Mouse (Mus musculus): ENCODE measurements around the gene Srsf2.
A peak's percentile ranks its signal among the peaks of the same experiment; 100 is the strongest.
"Not testable (repeated sequence)": the region's sequence is repeated elsewhere in the genome, so short reads cannot be mapped to it uniquely, and the experiment has no call there.

The Srsf2 gene

DNA sequence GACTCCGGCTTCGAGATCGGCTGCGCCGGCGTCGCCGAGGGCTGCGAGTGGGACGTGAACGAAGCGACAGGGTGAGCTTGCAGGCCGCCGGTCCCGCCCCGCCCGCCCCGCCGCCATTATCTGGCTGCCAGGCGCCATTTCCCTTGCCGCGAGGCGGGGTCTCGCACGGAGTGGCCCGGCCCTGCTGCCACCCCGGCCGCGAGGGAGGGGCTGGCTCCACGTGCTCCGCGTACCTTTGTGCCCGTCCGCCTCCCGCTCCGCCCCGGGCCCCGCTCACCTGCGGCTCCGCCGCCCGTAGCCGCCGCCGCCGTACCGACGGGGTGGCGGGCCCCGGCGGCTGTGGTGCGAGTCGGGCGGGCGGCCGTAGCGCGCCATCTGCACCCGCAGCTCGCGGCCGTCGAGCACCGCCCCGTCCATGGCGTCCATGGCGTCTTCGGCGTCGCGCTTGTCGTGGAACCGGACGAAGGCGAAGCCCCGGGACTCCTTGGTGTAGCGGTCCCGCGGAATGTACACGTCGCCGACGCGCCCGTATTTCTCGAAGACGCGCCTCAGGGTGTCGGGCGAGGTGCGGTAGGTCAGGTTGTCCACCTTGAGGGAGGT lies 503 bp downstream of the Srsf2 start, which contains the start of gene Mfsd11:
Gene Mfsd11 (plus strand): TSS at position 150 of the 600 bp plus-strand sequence.
- DNase-seq (ENCODE audit: low spot score): peak; percentile 56

DNA sequence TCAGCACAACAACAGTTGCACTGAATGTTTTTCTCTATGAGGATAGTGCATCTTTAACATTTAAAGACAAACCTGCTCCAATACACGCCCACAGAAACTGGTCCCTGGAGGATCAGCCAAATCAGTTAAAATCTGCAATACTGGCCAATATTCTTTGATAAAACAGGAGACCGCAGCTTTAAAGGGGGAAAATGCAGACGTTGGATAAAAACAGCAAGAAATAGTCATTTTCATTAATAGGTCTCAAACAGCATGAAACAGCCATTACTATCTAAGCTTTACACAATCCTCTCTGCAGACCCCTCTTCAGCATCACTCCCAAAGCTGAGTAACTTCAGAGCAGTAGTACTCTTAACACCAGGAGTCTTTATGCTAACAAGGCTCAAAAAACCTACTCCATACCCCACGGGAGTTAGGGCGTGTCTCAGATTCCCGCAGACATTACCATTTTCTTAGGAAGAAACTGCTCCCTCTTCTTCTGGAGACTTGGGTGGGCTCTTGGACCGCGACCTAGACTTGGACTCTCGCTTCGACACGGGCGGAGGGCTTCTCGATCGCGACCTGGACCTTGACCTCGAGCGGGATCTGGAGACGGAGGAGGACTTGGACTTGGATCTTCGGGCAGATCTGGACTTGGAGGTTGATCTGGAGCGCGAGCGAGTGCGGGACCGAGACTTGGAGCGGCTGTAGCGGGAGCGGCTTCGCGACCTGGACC lies 1.2 kb downstream of the Srsf2 start:
- peak; percentile 22 for DNase-seq (ENCODE audit: low spot score)

DNA sequence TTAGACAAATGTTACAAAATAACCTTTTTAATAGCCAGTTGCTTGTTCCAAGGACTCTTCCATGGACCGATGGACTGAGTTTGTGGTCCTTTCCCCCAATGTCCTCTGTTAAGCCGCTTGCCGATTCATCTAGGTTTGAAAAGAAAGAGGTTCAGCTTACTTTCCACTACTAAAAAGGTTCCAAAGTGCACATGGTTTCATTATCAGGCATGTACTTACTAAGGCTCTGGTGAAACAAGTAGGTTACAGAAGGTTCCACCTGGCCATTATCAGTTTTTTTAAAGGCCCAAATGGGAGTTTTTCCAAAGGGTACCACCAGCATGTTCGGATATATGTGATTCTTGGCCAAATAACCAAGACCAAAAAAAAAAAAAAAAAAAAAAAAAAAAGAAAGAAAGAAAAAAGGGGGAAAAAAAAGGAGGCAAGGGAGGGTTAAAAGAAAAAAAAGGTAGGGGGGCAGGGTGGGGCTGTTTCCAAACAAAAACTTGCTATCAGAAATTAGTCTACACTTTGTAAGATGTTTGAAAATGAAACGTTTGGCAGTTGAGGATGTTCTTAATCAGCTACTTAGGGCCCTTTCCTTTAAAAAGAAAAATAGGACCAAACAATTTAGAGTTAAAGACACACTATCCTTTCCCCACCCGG lies 1.9 kb downstream of the Srsf2 start:
- DNase-seq (ENCODE audit: low spot score): no peak

DNA sequence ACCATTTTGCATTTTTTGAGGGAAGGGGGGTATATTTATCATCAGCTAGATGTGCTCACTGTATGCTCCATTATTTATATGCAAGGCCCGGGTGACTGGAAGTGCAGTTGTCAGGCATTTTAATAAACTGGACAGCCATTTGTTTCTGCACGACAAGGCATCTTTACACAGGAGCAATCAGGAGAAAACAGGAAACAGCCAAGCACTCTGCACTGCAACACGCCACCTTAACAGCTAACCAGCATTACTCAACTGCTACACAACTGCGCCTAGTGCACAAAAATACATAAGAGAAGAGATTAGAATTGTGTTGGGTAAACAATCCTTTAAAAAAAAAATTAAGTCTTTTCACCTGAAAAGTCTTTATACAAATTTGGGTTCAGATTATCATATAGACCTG lies 2.8 kb downstream of the Srsf2 start:
- no peak for DNase-seq (ENCODE audit: low spot score)

DNA sequence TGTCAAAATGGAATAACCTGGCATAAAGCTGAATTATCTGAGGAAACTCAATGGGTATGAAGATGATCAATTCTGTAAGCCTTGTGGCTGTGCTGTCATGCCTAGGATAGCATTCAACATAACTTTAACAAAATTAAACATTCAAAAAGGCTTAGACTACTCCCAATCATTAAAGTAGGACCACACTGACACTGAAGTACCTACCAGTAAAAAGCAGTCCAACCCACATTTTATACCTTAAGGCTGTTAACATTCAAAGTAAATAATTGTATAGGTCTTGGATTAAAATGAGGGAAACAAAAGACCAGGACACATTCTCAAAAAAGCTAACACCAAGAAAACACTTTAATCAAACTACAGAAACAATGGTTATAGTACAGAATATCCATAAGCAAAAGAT lies 3.3 kb downstream of the Srsf2 start:
- no peak for DNase-seq (ENCODE audit: low spot score)

DNA sequence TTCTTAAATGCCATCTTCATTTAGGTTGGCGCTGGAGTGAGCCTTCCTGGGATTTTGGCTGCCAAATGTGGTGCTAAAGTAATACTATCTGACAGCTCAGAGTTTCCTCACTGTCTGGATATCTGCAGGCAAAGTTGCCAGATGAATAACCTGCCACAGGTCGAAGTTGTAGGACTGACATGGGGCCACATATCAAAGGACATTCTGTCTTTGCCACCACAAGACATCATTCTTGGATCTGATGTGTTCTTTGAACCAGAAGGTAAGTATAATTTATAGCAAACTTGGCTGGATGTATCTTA lies 4.1 kb downstream of the Srsf2 start:
- not testable (repeated sequence) for DNase-seq (ENCODE audit: low spot score)

DNA sequence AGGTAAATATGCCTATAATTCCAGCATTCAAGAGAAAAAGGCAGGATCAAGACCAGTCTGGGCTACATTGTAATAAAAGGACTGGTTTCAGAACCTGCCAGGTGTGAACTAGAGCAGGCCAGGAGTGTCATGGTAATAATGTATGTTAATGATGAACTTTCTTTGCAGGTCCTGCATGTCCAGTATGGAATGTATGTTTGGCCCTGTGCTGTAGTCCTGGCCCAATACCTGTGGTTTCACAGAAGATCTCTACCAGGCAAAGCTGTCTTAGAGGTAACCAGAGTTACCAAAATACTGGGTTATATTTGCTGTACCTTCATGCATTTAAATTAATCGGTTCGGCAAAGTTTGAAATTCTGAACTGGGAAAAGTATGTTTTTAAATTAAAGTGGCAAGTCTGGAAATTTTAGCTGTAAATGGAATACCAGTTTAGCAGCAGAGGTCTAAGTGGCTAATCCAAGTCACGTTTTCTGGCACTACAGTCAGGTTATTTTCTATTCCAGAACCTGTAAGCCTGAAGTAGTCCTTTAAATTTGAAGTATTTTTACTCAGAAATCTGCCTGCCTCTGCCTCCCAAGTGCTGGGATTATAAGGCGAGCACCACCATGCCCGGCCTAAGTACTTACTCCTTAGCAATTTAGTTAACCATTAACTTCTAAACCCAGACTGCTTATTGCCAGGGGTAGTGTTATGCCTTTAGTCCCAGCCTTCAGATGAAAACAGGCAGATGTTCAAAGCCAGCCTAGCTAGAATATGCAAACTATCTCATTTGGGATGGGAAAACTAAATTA lies 4.6 kb downstream of the Srsf2 start:
- no peak for DNase-seq (ENCODE audit: low spot score)

DNA sequence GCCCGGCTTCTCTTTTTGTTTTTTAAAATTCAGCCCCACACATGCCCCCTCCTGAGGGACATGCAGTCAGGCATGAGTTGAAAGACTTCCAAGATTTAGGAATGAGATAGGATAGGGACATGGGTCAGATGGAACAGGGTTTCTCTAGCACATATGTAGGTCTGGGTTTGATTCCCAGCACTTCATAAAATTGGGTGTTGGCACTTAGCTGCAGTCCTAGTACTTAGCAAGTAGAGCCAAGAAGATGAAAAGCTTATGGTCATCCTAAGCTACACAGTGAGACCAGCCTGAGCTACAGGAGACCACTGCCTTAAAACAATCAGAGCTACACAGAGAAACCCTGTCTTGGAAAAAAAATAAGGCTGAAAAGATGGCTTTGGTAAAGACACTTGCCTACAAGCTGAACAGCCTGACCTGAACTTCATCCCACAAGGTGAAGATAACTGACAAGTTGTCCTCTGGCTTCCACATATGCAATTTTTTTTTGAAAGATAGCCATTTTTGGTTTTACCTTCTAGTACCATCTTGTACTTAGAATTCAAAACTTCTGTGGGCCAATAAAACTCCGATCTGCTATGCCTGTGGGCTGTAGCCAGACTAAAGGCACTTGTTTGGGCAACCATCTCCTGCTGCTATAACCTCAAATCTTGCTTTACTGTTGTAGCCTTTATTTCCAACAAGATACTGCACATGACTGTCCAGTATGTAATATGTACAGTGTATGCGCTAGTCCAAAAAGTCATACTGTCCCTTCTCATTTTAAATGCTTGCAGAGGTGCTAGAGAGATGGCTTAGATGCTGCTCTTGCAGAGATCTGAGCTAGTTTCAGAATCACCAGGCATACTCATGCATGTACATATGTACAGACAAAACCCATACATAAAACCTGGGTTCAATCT lies 5.5 kb downstream of the Srsf2 start:
- no peak for DNase-seq (ENCODE audit: low spot score)

DNA sequence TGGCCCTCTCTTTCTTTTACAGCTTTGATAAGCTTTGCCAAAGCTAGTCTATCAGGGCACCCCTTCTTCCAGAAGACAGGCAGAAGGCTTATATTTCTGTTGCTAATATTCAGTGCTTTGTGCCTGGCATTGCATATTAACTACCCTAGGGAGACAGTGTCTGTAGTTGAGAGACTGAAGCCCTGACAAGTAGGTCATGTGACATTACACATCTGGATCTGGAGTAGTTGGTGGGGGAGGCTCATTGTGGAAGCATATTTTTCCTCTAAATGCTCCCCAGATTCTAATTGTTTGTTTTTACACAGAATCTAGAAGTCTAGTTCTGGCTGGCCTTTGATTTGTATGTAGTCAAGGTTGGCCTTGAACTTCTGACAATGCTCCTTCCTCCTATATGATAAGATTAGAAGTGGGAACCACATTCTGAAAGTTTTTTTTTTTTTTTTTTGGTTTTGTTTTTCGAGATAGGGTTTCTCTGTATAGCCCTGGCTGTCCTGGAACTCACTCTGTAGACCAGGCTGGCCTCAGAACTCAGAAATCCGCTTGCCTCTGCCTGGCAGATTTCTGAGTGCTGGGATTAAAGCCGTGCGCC lies 6.2 kb downstream of the Srsf2 start:
- DNase-seq (ENCODE audit: low spot score): no peak

DNA sequence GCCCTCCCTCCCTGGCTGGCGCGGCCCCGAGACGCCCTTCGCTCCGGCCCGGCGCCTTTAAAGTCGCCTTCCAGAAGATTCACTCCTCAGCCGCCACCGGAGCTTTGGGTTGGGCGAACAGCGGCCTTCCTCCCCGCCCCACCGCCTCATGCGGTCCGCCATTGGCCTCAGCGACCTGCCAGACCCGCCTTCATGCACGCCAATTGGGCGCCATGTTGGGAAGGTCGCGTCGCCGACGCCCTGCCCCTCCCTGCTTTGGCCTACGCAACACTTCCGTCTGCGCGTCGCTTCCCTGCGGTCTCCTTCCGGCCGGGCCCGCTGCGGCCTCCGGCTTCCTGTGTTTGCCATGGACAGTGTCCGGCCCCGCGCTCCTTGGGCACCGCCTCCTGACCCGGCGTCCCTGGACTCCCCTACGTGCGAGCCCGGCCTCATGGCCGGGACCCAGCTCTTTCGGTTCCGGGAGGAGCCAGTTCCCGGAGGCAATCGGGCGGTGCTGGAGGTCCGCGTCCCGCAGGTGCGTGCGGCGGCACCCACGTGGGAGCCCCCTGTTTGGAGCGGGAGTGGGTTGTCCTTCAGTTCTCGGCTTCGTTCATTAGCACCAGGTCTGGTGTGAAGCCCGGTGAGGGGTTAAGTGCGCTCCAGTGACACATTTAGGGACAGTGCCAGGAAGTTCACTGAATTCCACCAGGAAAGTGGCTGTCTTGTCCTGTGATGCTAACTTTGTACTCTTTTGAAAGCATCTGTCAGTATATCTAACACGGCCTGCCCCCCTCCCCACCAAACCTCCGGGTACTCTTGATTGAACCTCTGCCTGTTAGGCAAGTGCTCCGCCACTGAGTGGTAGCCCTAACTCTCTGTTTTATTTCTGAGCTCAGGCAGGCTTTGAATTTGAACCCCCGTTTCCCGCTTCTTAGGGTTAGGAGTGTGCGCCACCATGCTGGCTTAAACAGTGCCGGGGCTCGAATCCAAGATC lies 9.3 kb downstream of the Srsf2 start, which contains the start of the genes Mettl23 and Jmjd6:
Gene Mettl23 (plus strand): TSS at position 18 of the 973 bp plus-strand sequence.
Gene Jmjd6 (minus strand): TSS at position 189 of the 973 bp plus-strand sequence.
- peak; percentile 92 for DNase-seq (ENCODE audit: low spot score)

DNA sequence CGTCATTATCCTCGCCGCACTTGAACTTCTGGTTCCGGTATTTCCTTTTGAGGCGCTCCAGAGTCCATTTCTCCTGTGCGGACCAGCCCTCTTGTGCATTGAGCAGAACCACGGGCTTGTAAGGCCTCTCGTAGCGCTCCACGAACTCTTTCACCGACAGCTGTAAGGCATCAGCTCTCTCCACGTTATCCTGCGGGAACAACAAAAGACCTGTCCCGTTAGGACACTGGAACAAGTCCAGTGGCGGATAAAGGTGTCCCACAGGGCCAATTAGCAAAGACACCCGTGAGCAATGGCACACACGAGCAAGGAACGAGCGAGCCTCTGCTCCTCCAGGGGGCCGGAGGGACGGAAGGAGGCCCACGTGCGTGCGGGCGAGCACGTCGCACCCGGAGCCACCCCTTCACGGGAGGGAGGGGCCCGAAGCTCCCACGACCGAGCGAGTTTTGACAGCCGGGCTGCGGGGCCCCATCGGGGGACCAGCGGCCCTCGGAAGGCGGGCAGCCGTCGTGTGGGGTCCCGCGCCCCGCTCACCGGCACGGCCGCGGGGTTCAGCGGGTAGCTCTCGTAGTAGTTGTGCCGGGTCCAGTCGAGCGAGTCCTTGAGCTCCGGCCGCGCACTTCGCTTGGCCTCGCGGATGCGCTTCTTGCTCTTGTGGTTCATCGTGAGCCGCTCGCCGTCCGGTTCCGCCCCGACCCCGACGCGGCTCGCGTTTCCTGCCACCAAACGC lies 10.2 kb downstream of the Srsf2 start:
- no peak for DNase-seq (ENCODE audit: low spot score)

DNA sequence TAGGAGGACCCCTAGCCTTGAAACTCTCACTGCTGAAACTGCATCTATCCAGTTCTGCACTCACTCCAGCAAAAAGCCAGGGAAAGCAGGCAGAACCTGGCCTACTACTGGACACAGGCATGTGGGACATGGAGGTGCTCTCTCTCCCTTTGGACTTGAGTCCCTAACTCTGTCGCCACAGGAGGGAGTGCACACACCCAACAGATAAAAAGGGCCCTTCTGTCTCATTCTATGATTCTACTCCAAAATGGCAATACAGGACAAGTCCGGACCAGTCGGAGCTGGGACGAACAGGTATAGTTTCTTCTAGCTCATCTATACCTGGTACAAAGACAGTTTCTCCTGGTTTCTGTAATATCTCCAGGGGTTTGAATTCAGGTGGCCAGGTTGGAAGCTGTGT lies 12.1 kb downstream of the Srsf2 start:
- no peak for DNase-seq (ENCODE audit: low spot score)

DNA sequence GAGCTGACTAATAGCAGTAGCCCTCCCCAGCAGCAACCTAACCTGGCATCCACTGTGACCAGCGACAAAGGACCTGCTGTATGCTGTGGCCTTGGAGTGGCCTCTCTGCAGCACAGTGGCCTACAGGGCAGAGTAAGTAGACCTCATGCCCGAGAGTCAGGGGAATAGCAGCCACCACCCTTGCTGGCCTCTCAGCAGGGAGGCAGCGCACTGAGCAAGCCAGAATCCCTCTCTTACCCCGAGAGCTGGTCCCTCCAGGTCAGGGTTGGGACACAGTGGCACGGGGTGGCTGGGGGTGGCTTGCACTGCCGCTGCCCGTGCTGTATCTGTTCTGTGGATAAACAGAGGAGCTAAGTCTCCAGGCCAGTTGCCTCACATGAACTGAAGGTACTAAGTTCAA lies 13.3 kb downstream of the Srsf2 start:
- DNase-seq (ENCODE audit: low spot score): no peak

DNA sequence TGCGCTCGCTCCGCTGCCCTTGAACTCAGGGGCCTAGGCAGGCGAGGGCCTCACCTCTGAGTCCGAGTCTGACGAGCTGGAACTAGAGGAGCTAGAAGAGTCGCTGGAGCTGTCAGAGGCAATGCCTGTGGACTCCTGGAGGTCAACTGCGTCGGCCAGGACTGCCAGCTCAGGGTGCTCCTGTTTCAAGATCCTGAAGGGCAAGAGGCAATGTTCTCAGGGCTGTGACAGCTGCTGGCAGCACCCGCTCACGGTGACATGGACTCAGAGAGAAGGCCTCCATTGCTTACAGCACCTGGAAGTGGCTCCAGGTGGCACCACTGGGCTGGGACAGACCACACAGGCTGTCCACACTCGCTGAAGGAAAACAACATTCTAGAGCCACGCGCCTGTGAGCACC lies 14.0 kb downstream of the Srsf2 start:
- no peak for DNase-seq (ENCODE audit: low spot score)

DNA sequence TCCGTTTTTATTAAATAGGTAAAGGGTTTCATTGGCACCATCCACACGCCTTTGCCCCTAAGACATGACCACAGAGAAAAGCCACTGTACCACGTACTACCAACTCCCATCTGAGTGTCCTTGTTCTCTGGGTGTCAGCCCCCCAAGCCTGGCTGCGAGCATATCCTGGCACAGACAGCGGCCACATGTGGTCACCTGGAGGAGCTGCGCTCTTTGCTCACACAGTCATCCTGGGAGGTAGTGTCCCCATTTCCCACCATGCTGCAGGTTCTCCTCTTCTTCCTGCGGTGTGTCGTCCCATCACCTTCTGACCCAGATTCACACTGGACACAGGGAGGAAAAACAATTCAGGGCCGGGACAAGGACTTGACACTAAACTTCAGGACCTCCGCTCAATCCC lies 15.5 kb downstream of the Srsf2 start:
- DNase-seq (ENCODE audit: low spot score): no peak

DNA sequence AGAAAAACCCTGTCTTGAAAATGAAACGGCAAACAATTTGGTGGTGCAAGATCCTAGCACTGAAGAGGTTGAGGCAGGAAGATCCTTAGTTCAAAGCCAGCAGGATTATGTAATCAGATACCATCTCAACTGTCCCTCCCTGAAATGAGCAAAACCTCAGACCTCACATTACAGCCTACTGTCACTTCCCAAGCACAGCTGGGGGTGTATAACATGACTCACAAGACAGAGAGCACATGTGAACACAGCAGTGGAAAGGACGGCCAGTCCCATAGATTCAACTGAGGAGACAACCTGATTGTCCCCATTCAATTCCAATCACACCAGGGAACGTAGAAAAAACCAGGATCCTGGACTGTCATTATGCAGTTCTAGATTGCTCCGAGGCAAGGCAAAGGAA lies 16.6 kb downstream of the Srsf2 start:
- no peak for DNase-seq (ENCODE audit: low spot score)

DNA sequence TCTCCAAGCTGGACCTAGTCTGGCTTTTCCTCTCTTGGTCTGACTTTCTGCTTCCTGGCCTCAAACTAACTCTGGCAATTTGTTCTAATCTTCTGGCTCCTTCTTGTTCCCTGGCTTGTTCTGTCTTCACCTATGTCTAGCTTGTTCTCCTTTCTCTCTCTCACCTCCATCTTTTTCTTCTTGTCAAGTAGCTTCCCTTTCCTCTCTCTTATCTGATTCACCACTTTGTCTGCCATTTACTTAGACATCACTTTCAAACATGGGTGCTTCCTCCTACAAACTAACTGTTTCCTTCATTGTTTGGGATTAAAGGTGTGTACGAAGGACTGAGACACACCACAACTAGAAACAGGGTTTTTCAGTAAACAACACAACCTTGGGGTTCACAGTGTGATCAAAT lies 17.9 kb downstream of the Srsf2 start:
- DNase-seq (ENCODE audit: low spot score): no peak

DNA sequence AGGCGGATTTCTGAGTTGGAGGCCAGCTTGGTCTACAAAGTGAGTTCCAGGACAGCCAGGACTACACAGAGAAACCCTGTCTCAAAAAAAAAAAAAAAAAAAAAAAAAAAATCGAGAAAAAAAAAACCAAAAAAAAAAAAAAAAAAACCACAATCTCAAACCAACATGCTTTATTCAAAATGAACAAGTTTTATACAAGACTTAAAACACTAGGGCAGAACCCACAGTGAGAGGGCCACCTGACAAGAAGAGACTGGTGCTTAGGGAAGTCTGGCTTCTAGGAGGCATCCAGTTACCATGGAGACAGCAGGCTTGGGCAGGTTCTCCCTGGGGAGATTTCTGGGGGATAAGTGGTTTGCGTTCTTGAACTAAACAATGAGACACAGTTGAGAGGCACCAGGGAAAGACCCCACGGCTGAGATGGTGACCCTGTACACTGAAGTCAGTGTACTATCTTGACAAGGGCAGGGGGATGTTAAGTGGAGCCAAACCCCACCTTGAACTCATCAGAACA lies 20.7 kb downstream of the Srsf2 start:
- no peak for DNase-seq (ENCODE audit: low spot score)

DNA sequence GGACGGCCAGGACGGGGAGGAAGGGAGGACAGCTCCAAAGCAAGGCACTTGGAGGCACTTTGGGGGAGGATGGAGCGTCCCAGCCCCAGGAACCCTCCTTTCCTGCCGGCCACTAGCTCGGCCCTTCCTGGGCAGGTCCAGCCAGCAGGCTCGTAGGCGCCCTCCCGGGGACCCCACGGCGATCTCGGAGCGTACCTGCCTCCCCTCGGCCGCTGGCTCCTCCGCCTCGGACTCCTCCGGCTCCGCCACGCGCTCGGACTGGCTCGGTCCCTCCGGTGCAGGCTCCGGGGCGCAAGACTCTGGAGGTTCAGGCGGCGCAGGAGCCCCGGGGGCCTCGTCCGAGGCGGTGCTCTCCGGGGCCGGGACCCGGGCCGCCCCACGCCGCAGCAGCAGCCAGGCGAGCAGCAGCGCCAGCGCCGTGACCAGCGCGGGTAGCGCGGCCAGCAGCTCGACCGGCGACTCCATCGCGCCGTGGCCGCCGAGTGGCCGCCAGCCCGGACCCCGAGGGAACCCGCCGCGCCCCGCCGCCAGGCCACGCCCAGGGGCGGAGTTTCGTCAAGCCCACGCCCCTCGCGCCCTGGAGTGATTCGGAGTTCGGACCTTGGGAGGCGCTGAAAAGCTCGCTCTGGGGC lies 25.2 kb downstream of the Srsf2 start, which contains the start of gene Mxra7:
Gene Mxra7 (minus strand): TSS at position 513 of the 632 bp plus-strand sequence.
- DNase-seq (ENCODE audit: low spot score): peak; percentile 54

Data from urinary bladder, postnatal 10 days (tissue).